Mouse (Mus musculus) stomach, embryonic 16.5 days (tissue): Measurements from ENCODE around the gene Hist1h3d. TPM values are rescaled to one million over a fixed set of nuclear protein-coding genes. Genes with fewer than 3 reads are reported as not detected.
"Not testable (repeated sequence)": the region's sequence is repeated elsewhere in the genome, so short reads cannot be mapped to it uniquely, and the experiment has no call there.

Experiments
- ATAC-seq: fragments of 200-750 bp; cut with Nextera tagmentation; 2 replicates; pipeline ENCODE4 v1.8.0; 2017; ENCODE audit warnings: moderate number of reproducible peaks, moderate TSS enrichment; ENCODE audit not compliant: insufficient read depth, low FRiP score
- H3K27ac ChIP-seq: fragments of 300-500 bp; sonication (generic); 2 replicates; pipeline ENCODE4 v1.5.1; 2014; ENCODE audit warnings: low read length
- H3K27me3 ChIP-seq: fragments of 300-500 bp; sonication (generic); 2 replicates; pipeline ENCODE4 v1.6.1; 2014; ENCODE audit warnings: low read length, control low read depth, mixed read lengths; ENCODE audit not compliant: control insufficient read depth, insufficient read depth
- H3K36me3 ChIP-seq: fragments of 300-500 bp; sonication (generic); 2 replicates; pipeline ENCODE4 v1.6.1; 2014; ENCODE audit warnings: low read length; ENCODE audit not compliant: control insufficient read depth, insufficient read depth
- H3K4me1 ChIP-seq: fragments of 300-500 bp; sonication (generic); 2 replicates; pipeline ENCODE4 v1.6.1; 2014; ENCODE audit warnings: low read length, control low read depth, mixed read lengths; ENCODE audit not compliant: control insufficient read depth, insufficient read depth
- H3K4me2 ChIP-seq: fragments of 300-500 bp; sonication (generic); 2 replicates; pipeline ENCODE4 v1.6.1; 2014; ENCODE audit warnings: low read depth, low read length, mixed read lengths
- H3K4me3 ChIP-seq: fragments of 300-500 bp; sonication (generic); replicated peaks from 2 replicates; pipeline ENCODE4 v1.5.1; 2014; ENCODE audit warnings: mild to moderate bottlenecking, low read length
- H3K9ac ChIP-seq: fragments of 300-500 bp; sonication (generic); 2 replicates; pipeline ENCODE4 v1.6.1; 2014; ENCODE audit warnings: low read length
- H3K9me3 ChIP-seq: fragments of 300-500 bp; sonication (generic); replicated peaks from 2 replicates; pipeline ENCODE4 v1.6.1; 2016; ENCODE audit warnings: low read length, control low read depth; ENCODE audit not compliant: control insufficient read depth
- WGBS: fragments of 180-500 bp; shearing (Covaris S2); extraction: QIAGEN DNeasy Blood & Tissue Kit; methylation state at CpG from one replicate; pipeline ENCODE4 v1.1.7; 2014; 5-methylcytosine and 5-hydroxymethylcytosine counted together
- polyA plus RNA-seq: library from polyadenylated mRNA; unstranded; fragments of >200 nt; fragmentation: Nextera tagmentation; extraction: Ambion mirVana; gene quantifications from 2 replicates; pipeline ENCODE4 v1.2.1, GENCODE M21; 2015

The Hist1h3d gene
- polyA plus RNA-seq, 1 experiment from 2014 or later, result 6.3 TPM

DNA sequence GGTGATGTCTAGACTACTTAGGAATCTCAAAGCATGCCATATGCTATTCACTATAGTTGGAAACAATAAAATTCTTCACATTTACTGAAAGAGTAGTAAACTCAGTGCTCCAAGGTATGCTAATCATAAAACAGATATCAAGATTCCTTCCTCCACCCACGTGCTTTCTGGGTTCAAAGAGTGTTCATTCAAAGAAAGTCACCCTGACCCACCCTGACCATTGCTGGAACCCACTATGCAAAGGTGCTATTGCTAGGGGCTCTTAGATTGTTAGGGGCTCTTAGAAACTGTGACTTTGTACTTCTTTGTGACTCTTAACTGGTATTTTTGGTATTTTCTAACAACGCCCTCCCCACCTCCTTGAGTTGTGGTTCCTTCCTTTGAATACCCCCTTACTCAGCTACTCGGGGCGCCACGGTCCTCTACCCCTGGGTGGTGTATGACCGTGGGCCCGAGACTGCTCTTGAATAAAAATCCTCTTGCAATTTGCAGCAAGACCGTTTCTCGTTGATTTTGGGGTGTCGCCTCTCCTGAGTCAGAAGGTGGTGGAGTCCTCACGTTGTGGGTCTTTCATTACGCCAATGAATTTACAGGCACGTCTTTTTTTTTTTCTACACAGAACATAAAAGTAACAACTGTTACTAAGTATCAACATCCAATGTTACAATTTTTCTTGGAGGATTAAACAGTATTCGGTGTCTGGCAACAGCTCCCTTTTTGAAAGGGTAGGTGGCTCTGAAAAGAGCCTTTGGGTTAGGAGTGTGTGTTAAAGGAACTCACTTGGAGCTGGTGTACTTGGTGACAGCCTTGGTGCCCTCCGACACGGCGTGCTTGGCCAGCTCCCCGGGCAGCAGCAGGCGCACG lies 2.3 kb upstream of the Hist1h3d start:
- 6% methylated on average over 17 of the region's 20 CpGs for WGBS

DNA sequence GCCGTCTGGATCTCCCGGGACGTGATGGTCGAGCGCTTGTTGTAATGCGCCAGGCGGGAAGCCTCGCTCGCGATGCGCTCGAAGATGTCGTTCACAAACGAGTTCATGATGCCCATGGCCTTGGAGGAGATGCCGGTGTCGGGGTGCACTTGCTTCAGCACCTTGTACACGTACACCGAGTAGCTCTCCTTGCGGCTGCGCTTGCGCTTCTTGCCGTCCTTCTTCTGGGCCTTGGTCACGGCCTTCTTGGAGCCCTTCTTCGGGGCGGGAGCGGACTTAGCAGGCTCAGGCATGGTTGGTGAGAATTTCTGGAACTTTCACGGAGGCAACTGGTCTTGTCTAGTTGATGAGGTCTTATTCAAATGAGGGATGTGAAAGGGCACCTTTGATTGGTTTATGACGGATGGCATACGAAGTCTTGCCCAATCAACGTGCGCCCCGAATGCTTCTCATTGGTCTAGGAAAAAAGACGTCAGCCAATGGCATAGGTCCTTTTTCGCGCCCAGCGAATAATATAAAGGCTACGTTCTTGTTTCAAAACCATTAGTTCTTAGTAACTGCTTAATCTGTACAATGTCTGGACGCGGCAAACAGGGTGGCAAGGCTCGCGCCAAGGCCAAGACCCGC lies 1.6 kb upstream of the Hist1h3d start, which contains the start of the genes Hist1h2bf and Hist1h2ad:
Gene Hist1h2bf, minus strand, starts transcription at position 299 of the 627 bp plus-strand sequence.
Gene Hist1h2ad, plus strand, starts transcription at position 484 of the 627 bp plus-strand sequence.
- not testable (repeated sequence) for H3K27me3 ChIP-seq, H3K9me3 ChIP-seq, H3K36me3 ChIP-seq
- WGBS, result under 1% methylated on average over 22 of the region's 42 CpGs
- Histone ChIP-seq H3K27ac (peak within 1 kb of the TSS; percentile 91), H3K4me3 (peak within 1 kb of the TSS; percentile 54), H3K4me2 (peak within 1 kb of the TSS; percentile 78), H3K9ac (peak within 1 kb of the TSS; percentile 71), H3K4me1 (peaks cover 33% of the 10 kb centered on the region)
- peak; percentile 91 for ATAC-seq

More for the DNA sequence above, 2.3 kb upstream of the Hist1h3d start:
- Histone ChIP-seq H3K9ac (peak overlapping the region; percentile 71), H3K4me3 (peak overlapping the region; percentile 54), H3K4me2 (peak overlapping the region; percentile 75), H3K4me1 (peaks cover 33% of the 10 kb centered on the region), H3K27ac (peak overlapping the region; percentile 91)
- not testable (repeated sequence) for H3K27me3 ChIP-seq, H3K36me3 ChIP-seq, ATAC-seq, H3K9me3 ChIP-seq

DNA sequence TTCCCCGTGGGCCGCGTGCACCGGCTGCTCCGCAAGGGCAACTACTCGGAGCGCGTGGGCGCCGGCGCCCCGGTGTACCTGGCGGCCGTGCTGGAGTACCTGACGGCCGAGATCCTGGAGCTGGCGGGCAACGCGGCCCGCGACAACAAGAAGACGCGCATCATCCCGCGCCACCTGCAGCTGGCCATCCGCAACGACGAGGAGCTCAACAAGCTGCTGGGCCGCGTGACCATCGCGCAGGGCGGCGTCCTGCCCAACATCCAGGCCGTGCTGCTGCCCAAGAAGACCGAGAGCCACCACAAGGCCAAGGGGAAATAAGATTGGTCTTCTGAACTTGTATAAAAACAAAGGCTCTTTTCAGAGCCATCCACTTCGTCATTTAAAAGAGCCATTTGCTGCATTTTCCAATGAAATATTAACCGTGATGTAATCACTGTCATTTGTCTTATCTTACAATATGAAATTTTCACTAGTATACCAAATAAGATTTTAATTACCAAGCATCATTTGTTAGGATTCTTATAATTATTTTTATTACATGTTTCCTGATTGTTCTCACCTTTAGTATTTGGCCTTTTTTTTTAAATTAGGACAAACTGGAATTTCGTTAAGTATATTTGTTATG lies 905 bp upstream of the Hist1h3d start:
- H3K9me3 ChIP-seq, H3K27me3 ChIP-seq, ATAC-seq, H3K36me3 ChIP-seq: not testable (repeated sequence)
- WGBS, result under 1% methylated on average over 6 of the region's 39 CpGs
- Histone ChIP-seq H3K27ac (peak overlapping the region; percentile 80), H3K4me3 (peak overlapping the region; percentile 40), H3K9ac (0 out of 2 replicates have a peak overlapping the region, but pooled peaks have one; percentile 57), H3K4me1 (peaks cover 33% of the 10 kb centered on the region), H3K4me2 (peak overlapping the region; percentile 78)

DNA sequence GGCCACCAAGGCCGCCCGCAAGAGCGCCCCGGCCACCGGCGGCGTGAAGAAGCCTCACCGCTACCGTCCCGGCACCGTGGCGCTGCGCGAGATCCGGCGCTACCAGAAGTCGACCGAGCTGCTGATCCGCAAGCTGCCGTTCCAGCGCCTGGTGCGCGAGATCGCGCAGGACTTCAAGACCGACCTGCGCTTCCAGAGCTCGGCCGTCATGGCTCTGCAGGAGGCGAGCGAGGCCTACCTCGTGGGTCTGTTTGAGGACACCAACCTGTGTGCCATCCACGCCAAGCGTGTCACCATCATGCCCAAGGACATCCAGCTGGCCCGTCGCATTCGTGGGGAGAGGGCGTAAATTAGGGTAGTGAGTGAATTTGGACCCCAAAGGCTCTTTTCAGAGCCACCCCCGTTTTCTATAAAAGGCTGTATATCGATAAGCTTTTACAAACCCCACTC lies 326 bp downstream of the Hist1h3d start:
- Histone ChIP-seq H3K4me2 (peak overlapping the region; percentile 78), H3K4me1 (peaks cover 30% of the 10 kb centered on the region), H3K9ac (peak overlapping the region; percentile 64), H3K27ac (peak overlapping the region; percentile 90), H3K4me3 (peak overlapping the region; percentile 52)
- WGBS, result 0% methylated on average over 8 of the region's 40 CpGs
- H3K36me3 ChIP-seq, ATAC-seq, H3K9me3 ChIP-seq, H3K27me3 ChIP-seq: not testable (repeated sequence)

GRCm38 (mm10) chr13:23576351-23576881 lies 853 bp downstream of the Hist1h3d start:
- H3K9ac ChIP-seq, result peak overlapping the region; percentile 64
- no peak for ATAC-seq
- H3K4me1 ChIP-seq, result peaks cover 32% of the 10 kb centered on the region
- peak overlapping the region; percentile 90 for H3K27ac ChIP-seq
- no peaks in the 10 kb centered on the region for H3K9me3 ChIP-seq
- 8% methylated on average over 7 of the region's 7 CpGs for WGBS
- no peaks in the 10 kb centered on the region for H3K36me3 ChIP-seq
- peak overlapping the region; percentile 52 for H3K4me3 ChIP-seq
- H3K4me2 ChIP-seq, result peak overlapping the region; percentile 78
- no peaks in the 10 kb centered on the region for H3K27me3 ChIP-seq

DNA sequence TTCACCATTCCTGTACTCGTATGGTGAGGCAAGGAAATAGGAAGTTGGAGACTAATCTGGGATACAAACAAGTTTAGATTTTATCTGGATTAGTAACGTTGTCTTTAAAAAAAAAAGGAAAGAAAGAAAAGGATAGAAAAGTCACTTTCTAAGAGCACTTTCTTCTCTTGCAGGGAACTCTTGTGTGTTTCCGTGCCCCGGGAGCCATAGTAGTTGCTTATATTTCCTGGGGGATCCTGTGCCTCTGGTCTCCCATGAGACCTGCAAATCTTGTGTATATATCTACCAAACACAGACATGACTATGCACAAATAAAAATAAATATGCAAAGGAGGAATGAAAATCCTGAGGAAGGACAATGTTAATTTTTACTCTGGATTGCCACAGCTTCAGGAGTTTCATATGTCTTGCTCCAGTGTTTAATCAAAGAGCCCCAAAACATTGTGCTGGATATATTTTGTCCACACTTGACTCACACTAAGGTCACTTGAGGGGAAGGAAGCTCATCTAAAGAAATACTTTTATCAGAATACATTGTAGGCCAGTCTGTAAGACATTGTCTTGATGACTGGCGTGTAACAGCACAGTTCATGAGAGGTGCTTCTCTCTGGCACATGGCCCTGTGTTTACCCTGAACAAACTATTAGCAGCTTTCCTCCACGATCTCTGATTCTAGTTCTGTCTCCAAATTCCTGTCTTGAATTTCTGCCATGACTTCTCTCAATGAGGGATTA lies 1.5 kb downstream of the Hist1h3d start:
- H3K4me2 ChIP-seq, result peak overlapping the region; percentile 78
- H3K4me3 ChIP-seq, result peak overlapping the region; percentile 52
- WGBS, result 24% methylated on average over 6 of the region's 6 CpGs
- no peaks in the 10 kb centered on the region for H3K36me3 ChIP-seq
- H3K9ac ChIP-seq, result peak overlapping the region; percentile 64
- peaks cover 32% of the 10 kb centered on the region for H3K4me1 ChIP-seq
- ATAC-seq, result no peak
- no peaks in the 10 kb centered on the region for H3K9me3 ChIP-seq
- peak overlapping the region; percentile 90 for H3K27ac ChIP-seq
- H3K27me3 ChIP-seq, result no peaks in the 10 kb centered on the region

GRCm38 (mm10) chr13:23577835-23578234 lies 2.3 kb downstream of the Hist1h3d start:
- WGBS, result 96% methylated on average over 1 of the region's 1 CpGs

GRCm38 (mm10) chr13:23581408-23582218 lies 6.0 kb downstream of the Hist1h3d start, which contains the start of gene Hist1h4d:
Gene Hist1h4d, plus strand, starts transcription at chr13:23581598.
- Histone ChIP-seq H3K36me3 (no peaks in the 10 kb centered on the region), H3K4me3 (peak within 1 kb of the TSS; percentile 58), H3K27ac (peak within 1 kb of the TSS; percentile 86), H3K4me2 (peak within 1 kb of the TSS; percentile 83), H3K27me3 (no peaks in the 10 kb centered on the region), H3K9ac (peak within 1 kb of the TSS; percentile 70), H3K9me3 (no peaks in the 10 kb centered on the region), H3K4me1 (peaks cover 36% of the 10 kb centered on the region)
- peak; percentile 90 for ATAC-seq
- WGBS, result under 1% methylated on average over 43 of the region's 43 CpGs

More at GRCm38 (mm10) chr13:23577835-23578234, 2.3 kb downstream of the Hist1h3d start:
- Histone ChIP-seq H3K36me3 (no peaks in the 10 kb centered on the region), H3K27ac (no peak overlapping the region), H3K4me2 (no peak overlapping the region), H3K9ac (no peak overlapping the region), H3K4me3 (no peak overlapping the region), H3K27me3 (no peaks in the 10 kb centered on the region), H3K4me1 (peaks cover 33% of the 10 kb centered on the region), H3K9me3 (no peaks in the 10 kb centered on the region)
- no peak for ATAC-seq
